Mouse (Mus musculus): Measurements from ENCODE around the gene Tef.

Tef gene

GRCm38 (mm10) chr15:81811599-81811996, 9.4 kb downstream of the Tef start:
- no peak for TF ChIP-seq NANOG (IDR thresholded peaks at IDR 0.05; ENCODE audit: borderline replicate concordance, low read length)
- TF ChIP-seq CTCF (conservative IDR thresholded peaks at IDR 0.05; ENCODE audit: low read length) = no peak
- no peak for TF ChIP-seq POU5F1 (IDR thresholded peaks at IDR 0.05; ENCODE audit: borderline replicate concordance, low read length)

GRCm38 (mm10) chr15:81812287-81812686, 10.1 kb downstream of the Tef start:
- Histone ChIP-seq H3K36me3 (ENCODE audit: insufficient read depth, low read length) (peaks cover 30% of the 10 kb centered on the region), H3K4me3 (replicated peaks; ENCODE audit: low read length) (peak overlapping the region; percentile 86), H3K4me1 (replicated peaks; ENCODE audit: low read depth, low read length) (peaks cover 37% of the 10 kb centered on the region), H3K9me3 (ENCODE audit: low read length) (no peaks in the 10 kb centered on the region), H3K27me3 (ENCODE audit: insufficient read depth, low read length) (peaks cover 4% of the 10 kb centered on the region)
- TF ChIP-seq POU5F1 (IDR thresholded peaks at IDR 0.05; ENCODE audit: borderline replicate concordance, low read length) = no peak
- no peak for TF ChIP-seq NANOG (IDR thresholded peaks at IDR 0.05; ENCODE audit: borderline replicate concordance, low read length)
- no peak for TF ChIP-seq CTCF (conservative IDR thresholded peaks at IDR 0.05; ENCODE audit: low read length)

More at GRCm38 (mm10) chr15:81811599-81811996, 9.4 kb downstream of the Tef start:
- peak overlapping the region; percentile 86 for H3K4me3 ChIP-seq (replicated peaks; ENCODE audit: low read length)
- peaks cover 23% of the 10 kb centered on the region for H3K36me3 ChIP-seq (ENCODE audit: insufficient read depth, low read length)
- H3K9me3 ChIP-seq (ENCODE audit: low read length) = no peaks in the 10 kb centered on the region
- H3K4me1 ChIP-seq (replicated peaks; ENCODE audit: low read depth, low read length) = peaks cover 37% of the 10 kb centered on the region
- H3K27me3 ChIP-seq (ENCODE audit: insufficient read depth, low read length) = peaks cover 4% of the 10 kb centered on the region

DNA sequence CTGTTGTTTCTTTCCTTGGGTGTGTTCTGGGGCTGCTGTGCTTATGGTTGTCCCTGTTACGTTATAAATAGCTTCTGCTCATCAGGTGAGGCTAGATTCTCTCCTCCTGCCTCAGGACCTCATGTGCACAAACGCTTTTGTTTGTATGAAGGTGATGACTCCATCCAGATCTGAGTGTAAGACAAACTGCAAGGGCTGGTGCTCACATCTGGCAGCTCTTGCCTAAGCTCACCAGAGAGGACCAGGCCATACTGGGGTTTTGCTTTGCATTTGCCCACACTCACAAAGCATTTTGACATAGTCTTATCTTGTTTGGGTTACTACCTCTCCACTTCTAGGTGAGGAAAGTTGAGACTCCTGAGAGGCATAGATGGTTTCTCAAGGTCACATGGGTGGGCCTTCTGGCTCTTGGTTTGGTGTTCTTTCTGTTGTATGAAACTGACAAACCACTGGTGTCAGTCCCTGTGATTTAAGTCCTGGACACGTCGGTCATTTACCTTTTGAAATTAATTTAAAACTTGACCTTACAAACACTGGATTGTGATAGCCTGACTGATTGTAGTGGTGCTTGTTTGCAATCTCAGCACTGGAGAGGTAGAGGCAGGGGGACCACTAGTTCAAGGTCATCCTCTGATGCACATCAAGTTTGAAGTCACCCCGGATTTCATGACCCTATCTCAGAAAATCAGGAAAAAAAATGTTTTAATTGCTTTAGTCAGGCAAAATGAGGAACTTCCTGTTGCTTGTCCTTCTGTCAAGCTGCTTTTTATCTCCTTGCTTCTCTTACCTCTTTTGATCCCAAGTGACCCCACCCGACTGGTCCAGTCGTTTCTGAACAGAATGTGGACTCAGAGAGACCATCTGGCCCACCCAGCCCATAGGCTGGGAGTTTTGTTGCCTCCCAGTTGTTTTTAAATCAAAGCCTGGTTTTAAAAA, 10.7 kb downstream of the Tef start:
- Histone ChIP-seq H3K4me1 (replicated peaks; ENCODE audit: low read depth, low read length) (peaks cover 37% of the 10 kb centered on the region), H3K36me3 (ENCODE audit: insufficient read depth, low read length) (peaks cover 36% of the 10 kb centered on the region), H3K27me3 (ENCODE audit: insufficient read depth, low read length) (peaks cover 4% of the 10 kb centered on the region), H3K9me3 (ENCODE audit: low read length) (no peaks in the 10 kb centered on the region), H3K4me3 (replicated peaks; ENCODE audit: low read length) (peak overlapping the region; percentile 86)
- TF ChIP-seq CTCF (conservative IDR thresholded peaks at IDR 0.05; ENCODE audit: low read length) (no peak), POU5F1 (IDR thresholded peaks at IDR 0.05; ENCODE audit: borderline replicate concordance, low read length) (no peak), NANOG (IDR thresholded peaks at IDR 0.05; ENCODE audit: borderline replicate concordance, low read length) (no peak)

GRCm38 (mm10) chr15:81813986-81814705, 11.9 kb downstream of the Tef start:
- Histone ChIP-seq H3K36me3 (ENCODE audit: insufficient read depth, low read length) (peaks cover 40% of the 10 kb centered on the region), H3K4me1 (replicated peaks; ENCODE audit: low read depth, low read length) (peaks cover 37% of the 10 kb centered on the region), H3K9me3 (ENCODE audit: low read length) (no peaks in the 10 kb centered on the region), H3K27me3 (ENCODE audit: insufficient read depth, low read length) (peaks cover under 1% of the 10 kb centered on the region), H3K4me3 (replicated peaks; ENCODE audit: low read length) (no peak overlapping the region)
- TF ChIP-seq NANOG (IDR thresholded peaks at IDR 0.05; ENCODE audit: borderline replicate concordance, low read length) = no peak
- no peak for TF ChIP-seq CTCF (conservative IDR thresholded peaks at IDR 0.05; ENCODE audit: low read length)
- no peak for TF ChIP-seq POU5F1 (IDR thresholded peaks at IDR 0.05; ENCODE audit: borderline replicate concordance, low read length)

GRCm38 (mm10) chr15:81814716-81815370, 12.6 kb downstream of the Tef start:
- no peaks in the 10 kb centered on the region for H3K9me3 ChIP-seq (ENCODE audit: low read length)
- TF ChIP-seq CTCF (conservative IDR thresholded peaks at IDR 0.05; ENCODE audit: low read length) = no peak
- no peak for TF ChIP-seq POU5F1 (IDR thresholded peaks at IDR 0.05; ENCODE audit: borderline replicate concordance, low read length)
- TF ChIP-seq NANOG (IDR thresholded peaks at IDR 0.05; ENCODE audit: borderline replicate concordance, low read length) = no peak
- no peaks in the 10 kb centered on the region for H3K27me3 ChIP-seq (ENCODE audit: insufficient read depth, low read length)
- no peak overlapping the region for H3K4me3 ChIP-seq (replicated peaks; ENCODE audit: low read length)
- H3K4me1 ChIP-seq (replicated peaks; ENCODE audit: low read depth, low read length) = peaks cover 33% of the 10 kb centered on the region
- H3K36me3 ChIP-seq (ENCODE audit: insufficient read depth, low read length) = peaks cover 47% of the 10 kb centered on the region

- H3K9me3 ChIP-seq (ENCODE audit: low read length) = no peaks in the 10 kb centered on the region
- H3K4me3 ChIP-seq (replicated peaks; ENCODE audit: low read length) = no peak overlapping the region
- H3K36me3 ChIP-seq (ENCODE audit: insufficient read depth, low read length) = peaks cover 74% of the 10 kb centered on the region
- no peaks in the 10 kb centered on the region for H3K27me3 ChIP-seq (ENCODE audit: insufficient read depth, low read length)
- TF ChIP-seq POU5F1 (IDR thresholded peaks at IDR 0.05; ENCODE audit: borderline replicate concordance, low read length) (no peak), NANOG (IDR thresholded peaks at IDR 0.05; ENCODE audit: borderline replicate concordance, low read length) (no peak), CTCF (conservative IDR thresholded peaks at IDR 0.05; ENCODE audit: low read length) (no peak)
- peaks cover 9% of the 10 kb centered on the region for H3K4me1 ChIP-seq (replicated peaks; ENCODE audit: low read depth, low read length)
Observed at GRCm38 (mm10) chr15:81818404-81818803, 16.2 kb downstream of the Tef start.

- Histone ChIP-seq H3K4me3 (replicated peaks; ENCODE audit: low read length) (no peak overlapping the region), H3K27me3 (ENCODE audit: insufficient read depth, low read length) (no peaks in the 10 kb centered on the region), H3K4me1 (replicated peaks; ENCODE audit: low read depth, low read length) (peaks cover 9% of the 10 kb centered on the region; the same call in 1 of the 2 replicates), H3K9me3 (ENCODE audit: low read length) (no peaks in the 10 kb centered on the region), H3K36me3 (ENCODE audit: insufficient read depth, low read length) (peaks cover 66% of the 10 kb centered on the region)
- TF ChIP-seq CTCF (conservative IDR thresholded peaks at IDR 0.05; ENCODE audit: low read length) = no peak
- no peak for TF ChIP-seq POU5F1 (IDR thresholded peaks at IDR 0.05; ENCODE audit: borderline replicate concordance, low read length)
- TF ChIP-seq NANOG (IDR thresholded peaks at IDR 0.05; ENCODE audit: borderline replicate concordance, low read length) = no peak
Observed at GRCm38 (mm10) chr15:81822631-81823030, 20.4 kb downstream of the Tef start.

GRCm38 (mm10) chr15:81824832-81825231, 22.6 kb downstream of the Tef start:
- Histone ChIP-seq H3K4me1 (replicated peaks; ENCODE audit: low read depth, low read length) (peaks cover 9% of the 10 kb centered on the region; the same call in 1 of the 2 replicates), H3K9me3 (ENCODE audit: low read length) (no peaks in the 10 kb centered on the region), H3K36me3 (ENCODE audit: insufficient read depth, low read length) (peaks cover 53% of the 10 kb centered on the region), H3K4me3 (replicated peaks; ENCODE audit: low read length) (no peak overlapping the region), H3K27me3 (ENCODE audit: insufficient read depth, low read length) (0 out of 2 replicates have a peak, but pooled peaks cover 2% of the 10 kb centered on the region)
- TF ChIP-seq NANOG (IDR thresholded peaks at IDR 0.05; ENCODE audit: borderline replicate concordance, low read length) = no peak
